Mouse (Mus musculus): Measurements from ENCODE around the gene Ptprs.
"Not testable (repeated sequence)": the region's sequence is repeated elsewhere in the genome, so short reads cannot be mapped to it uniquely, and the experiment has no call there.

Gene Ptprs

GRCm38 (mm10) chr17:56476402-56476752 lies at the start of gene Ptprs:
Ptprs (minus strand) TSS chr17:56476483.
- peak; percentile 94 for DNase-seq (ENCODE audit: low read depth, low spot score)

DNA sequence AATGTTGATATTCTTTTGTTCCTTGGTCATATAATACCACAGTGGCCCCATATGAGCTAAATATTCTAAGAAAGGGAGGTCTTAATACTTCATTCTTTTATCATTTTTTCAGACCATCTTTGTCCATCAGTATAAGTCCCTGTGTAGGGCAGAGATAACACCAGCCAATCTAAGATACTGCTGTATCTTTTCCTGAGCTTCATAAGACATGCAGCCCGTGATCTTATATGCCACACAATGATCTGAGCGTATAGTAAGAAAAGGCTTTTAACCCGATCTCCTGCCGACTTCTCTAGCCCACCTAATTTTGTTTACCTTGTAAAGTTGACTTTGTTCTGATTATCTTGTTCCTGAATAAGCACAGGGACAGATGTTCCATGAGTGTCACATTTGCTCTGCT lies 48.7 kb upstream of the Ptprs start:
- DNase-seq (ENCODE audit: low read depth, low spot score) = no peak

DNA sequence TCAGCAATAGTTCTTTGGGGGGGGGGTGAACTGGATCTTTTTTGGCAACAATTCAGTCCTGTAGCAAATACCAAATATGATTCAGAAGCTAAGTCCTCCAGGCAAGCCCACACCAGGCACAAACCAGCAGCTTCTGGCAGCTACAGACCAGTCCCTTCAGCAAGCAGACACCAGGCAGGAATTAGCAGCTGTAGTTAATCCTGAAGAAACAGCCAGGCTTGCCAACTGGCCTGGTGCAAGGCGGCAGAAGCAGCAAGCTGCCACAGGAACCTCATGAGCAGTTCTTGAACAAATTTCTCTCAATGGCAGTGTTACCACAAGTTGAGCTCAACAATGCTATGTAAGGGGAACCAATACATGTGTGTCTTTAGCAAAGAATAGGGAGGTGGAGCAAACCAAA lies 46.5 kb upstream of the Ptprs start:
- no peak for DNase-seq (ENCODE audit: low read depth, low spot score)

- DNase-seq (ENCODE audit: low read depth, low spot score) = peak; percentile 59
Observed at GRCm38 (mm10) chr17:56515690-56516410, 39.6 kb upstream of the Ptprs start.

DNA sequence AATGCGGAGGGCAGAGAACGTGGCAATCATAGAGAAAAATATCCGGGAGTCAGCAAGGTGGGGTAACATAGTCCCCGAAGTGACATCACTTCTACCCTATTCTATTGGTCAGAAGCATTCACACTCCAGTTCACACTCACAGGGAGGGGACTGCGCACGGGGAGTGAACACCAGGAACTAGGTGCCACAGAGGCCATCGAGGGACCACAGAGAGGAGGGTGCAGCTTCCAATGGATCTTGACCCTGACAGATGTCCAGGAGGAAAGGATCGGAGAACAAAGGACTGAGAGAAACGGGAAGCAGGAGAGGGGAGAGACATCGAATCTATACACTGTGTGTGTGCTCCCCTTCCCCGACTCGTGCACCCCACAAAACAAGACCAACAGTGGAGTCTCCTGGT lies 38.6 kb upstream of the Ptprs start:
- no peak for DNase-seq (ENCODE audit: low read depth, low spot score)

GRCm38 (mm10) chr17:56514330-56514729 lies 38.0 kb upstream of the Ptprs start:
- no peak for DNase-seq (ENCODE audit: low read depth, low spot score)

GRCm38 (mm10) chr17:56512310-56512709 lies 36.0 kb upstream of the Ptprs start, which contains the start of gene Znrf4:
Znrf4 (minus strand) TSS chr17:56512431.
- DNase-seq (ENCODE audit: low read depth, low spot score) = no peak

- no peak for DNase-seq (ENCODE audit: low read depth, low spot score)
Observed at GRCm38 (mm10) chr17:56511707-56512090, 35.4 kb upstream of the Ptprs start.

DNA sequence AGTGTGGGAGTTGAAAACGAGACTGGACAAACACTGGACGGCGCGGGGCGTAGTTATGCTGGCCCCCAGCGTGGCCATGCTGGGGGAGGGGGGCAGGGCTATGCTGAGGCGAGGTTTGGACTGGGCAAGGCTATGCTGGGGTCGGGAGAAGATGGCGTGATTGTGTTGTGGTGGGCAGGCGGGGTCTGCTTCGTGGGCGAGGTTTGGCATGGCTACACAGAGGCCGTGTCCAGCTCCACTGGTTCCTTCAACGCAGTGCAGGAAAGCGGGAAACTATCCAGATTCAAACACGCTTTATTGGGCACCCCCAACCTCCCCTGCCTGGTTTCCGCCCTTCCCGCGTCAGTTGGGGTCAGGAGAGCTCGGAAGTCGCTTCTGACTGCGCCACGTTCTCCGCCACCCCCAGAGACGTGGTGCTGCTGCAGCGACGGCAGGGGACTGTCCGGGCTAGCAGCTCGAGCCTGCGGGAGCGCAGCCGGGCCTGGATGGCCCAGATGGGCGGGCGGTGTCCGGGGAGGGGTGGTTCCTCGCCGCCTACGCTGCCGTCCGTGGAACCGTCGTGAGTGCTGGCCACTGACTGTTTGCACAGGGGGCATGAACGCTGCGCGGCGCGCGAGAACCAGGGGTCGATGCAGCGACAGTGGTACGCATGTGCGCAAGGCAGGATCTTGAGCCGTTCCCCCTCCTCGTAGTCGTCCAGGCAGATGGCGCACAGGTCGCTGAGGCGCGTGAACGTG lies 34.9 kb upstream of the Ptprs start:
- peak; percentile 56 for DNase-seq (ENCODE audit: low read depth, low spot score)

GRCm38 (mm10) chr17:56510473-56510969 lies 34.2 kb upstream of the Ptprs start:
- no peak for DNase-seq (ENCODE audit: low read depth, low spot score)

DNA sequence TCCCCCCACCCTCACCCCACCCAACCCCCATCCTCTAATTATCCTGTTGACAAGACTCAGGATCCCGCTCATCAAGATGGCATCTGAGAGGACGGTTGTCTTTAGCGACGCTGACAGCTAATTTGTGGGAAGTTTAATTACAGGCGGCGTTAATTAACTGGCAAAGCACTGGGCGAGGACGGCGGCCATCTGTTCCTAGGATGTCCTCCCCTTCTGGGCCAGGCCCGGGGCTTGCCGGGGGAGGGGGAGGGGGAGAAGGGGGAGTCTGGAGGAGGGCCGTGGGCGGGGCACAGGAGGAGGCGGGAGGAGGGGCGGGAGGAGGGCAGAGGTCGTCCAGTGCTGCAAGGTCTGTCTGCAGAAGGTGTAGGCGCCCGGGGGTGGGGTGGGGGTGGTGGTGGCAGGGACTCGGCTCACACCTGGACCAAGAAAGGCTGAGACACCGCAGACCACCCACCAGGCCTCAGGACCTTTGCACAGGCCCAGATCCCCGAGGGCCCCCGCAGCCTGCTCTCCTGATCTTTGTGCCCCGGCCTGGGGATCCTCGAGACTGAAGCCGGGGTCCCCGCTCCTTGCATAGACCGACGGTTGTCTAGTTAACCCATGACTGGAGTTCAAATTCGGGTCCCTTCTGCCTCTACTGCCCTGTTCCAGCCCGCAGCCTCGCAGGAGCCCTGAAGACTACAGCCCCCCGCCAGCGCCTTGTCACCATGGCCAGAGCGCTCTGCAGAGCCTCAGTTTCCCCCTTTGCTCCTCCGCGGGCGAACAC lies 33.6 kb upstream of the Ptprs start:
- peak; percentile 50 for DNase-seq (ENCODE audit: low read depth, low spot score)

DNA sequence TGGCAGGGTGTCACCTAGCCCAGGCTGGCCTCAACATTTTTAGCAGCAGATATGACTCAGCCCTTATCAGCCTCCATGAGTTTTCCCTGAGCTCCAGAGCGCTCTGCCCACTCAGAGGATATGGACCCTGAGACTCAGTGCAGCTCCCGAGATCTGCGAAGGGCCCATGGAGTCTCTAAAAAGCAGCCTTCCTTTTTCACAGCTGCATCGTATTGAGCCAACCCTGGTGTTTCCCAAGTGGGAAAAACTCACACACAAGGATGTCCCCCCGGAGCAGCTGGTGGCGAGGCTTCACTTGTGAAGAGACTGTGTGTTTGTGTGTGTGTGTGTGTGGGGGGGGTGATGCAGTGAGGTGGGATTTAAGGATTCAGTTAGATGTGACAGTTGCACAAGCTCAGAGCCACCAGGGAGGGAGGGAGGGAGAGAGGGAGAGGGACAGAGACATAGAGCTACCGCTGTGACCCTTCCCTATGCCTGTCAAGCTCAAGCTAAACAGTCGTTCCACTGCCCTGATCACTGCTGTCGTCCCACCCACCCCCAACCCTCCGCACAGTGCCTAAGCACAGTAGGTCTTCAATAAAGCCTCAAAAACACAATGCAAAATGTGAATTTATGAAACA lies 32.8 kb upstream of the Ptprs start:
- no peak for DNase-seq (ENCODE audit: low read depth, low spot score)

- DNase-seq (ENCODE audit: low read depth, low spot score) = peak; percentile 96
Observed at GRCm38 (mm10) chr17:56507161-56508068, 31.1 kb upstream of the Ptprs start.

DNA sequence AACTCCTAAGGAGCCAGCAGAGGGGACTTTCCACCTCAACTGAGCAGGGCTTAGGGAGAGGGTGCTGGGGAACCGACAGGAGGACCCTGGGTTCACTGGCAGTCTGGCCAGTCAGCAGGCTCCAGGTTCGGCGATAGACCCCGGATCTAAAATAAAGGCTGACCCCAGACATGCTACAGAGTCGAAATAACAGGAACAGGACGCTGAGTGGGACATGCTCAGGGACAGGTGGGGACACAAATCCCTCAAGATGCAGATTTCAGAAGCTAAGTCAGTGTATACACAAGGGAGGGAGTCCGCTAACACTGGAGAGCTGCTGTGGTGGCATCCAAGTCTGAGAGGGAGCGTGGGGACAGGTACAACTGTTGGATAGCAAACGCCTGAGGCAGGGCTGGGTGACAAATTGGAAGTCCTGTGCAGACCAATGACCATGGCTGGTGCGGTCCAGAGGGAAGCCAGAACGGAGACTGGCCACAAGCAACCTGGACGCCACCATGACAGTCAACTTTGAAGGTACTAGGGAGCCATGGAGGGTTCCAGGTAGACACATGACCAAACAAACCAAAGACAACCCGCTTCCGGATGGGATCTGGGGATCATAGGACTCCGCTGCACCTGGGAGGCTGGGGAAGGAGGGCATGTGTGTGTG lies 30.3 kb upstream of the Ptprs start:
- DNase-seq (ENCODE audit: low read depth, low spot score) = no peak

DNA sequence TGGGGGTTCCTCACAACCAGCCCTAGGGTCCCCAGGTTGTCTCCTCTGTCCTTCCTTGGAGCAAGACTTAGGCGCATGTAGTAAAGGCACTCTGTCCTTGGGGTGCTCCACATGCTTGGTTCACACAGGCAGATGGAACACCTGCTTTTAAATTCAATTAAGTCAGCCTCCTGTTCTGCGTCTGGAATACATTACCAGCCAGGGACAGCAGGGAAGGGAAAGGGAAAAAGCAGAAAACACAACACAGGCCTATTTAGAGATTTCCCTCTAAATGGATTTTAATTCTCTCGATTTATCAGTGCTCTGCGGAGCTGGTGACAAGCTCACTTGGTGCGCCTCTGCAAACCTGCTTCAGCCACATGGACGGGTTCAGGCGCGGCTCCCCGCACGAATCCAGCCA lies 29.1 kb upstream of the Ptprs start:
- DNase-seq (ENCODE audit: low read depth, low spot score) = no peak

GRCm38 (mm10) chr17:56502526-56502925 lies 26.2 kb upstream of the Ptprs start:
- peak; percentile 68 for DNase-seq (ENCODE audit: low read depth, low spot score)

GRCm38 (mm10) chr17:56501635-56502400 lies 25.5 kb upstream of the Ptprs start:
- not testable (repeated sequence) for DNase-seq (ENCODE audit: low read depth, low spot score)

DNA sequence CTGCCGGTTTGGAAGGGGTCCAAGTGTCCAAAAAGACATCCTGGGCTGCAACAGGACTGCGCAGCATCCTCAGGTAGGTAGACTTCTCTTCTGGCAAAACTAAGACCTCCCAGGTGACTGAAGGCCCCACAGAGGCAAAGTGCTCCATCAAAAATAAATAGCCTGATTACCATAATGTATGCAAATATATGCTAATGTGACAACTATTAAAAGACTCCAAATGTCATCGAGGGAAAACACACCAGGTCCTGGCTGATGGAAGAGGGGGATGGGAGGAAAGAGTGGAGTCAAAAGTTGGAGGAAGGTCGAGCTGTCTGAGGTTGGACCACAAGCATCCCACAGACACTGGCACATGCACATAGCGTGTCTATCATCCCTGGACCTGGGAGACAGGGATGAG lies 22.9 kb upstream of the Ptprs start:
- no peak for DNase-seq (ENCODE audit: low read depth, low spot score)

- DNase-seq (ENCODE audit: low read depth, low spot score) = no peak
Observed at GRCm38 (mm10) chr17:56494480-56494879, 18.2 kb upstream of the Ptprs start.
